Mouse (Mus musculus) hindbrain, embryonic 10.5 days (tissue): ENCODE results near the gene Vmn1r114. TPM values are rescaled to one million over a fixed set of nuclear protein-coding genes. Genes with fewer than 3 reads are reported as not detected.
"Not testable (repeated sequence)": the region's sequence is repeated elsewhere in the genome, so short reads cannot be mapped to it uniquely, and the experiment has no call there.

ENCODE experiments used
- DNase-seq: peaks from one replicate; pipeline ENCODE4 v3.0.0-alpha.2; 2017; ENCODE audit warnings: low spot score
- H3K27ac ChIP-seq: fragments of 300-500 bp; sonication (generic); 2 replicates; pipeline ENCODE4 v1.5.1; 2016; ENCODE audit warnings: mild to moderate bottlenecking, moderate library complexity
- H3K27me3 ChIP-seq: fragments of 300-500 bp; sonication (generic); 2 replicates; pipeline ENCODE4 v1.6.1; 2016; ENCODE audit warnings: mild to moderate bottlenecking; ENCODE audit not compliant: poor library complexity, insufficient read depth, severe bottlenecking
- H3K36me3 ChIP-seq: fragments of 300-500 bp; sonication (generic); 2 replicates; pipeline ENCODE4 v1.6.1; 2016; ENCODE audit warnings: mild to moderate bottlenecking, moderate library complexity
- H3K4me1 ChIP-seq: fragments of 300-500 bp; sonication (generic); replicated peaks from 2 replicates; pipeline ENCODE4 v1.6.1; 2016; ENCODE audit warnings: mild to moderate bottlenecking
- H3K4me3 ChIP-seq: fragments of 300-500 bp; sonication (generic); 2 replicates; pipeline ENCODE4 v1.5.1; 2016; ENCODE audit warnings: mild to moderate bottlenecking, moderate library complexity
- H3K9me3 ChIP-seq: fragments of 300-500 bp; sonication (generic); 2 replicates; pipeline ENCODE4 v1.6.1; 2016; ENCODE audit warnings: mild to moderate bottlenecking, moderate library complexity
- WGBS: fragments of 180-500 bp; shearing (Covaris S2); methylation state at CpG from one replicate; pipeline ENCODE4 v1.1.7; 2016; 5-methylcytosine and 5-hydroxymethylcytosine counted together
- polyA plus RNA-seq: library from polyadenylated mRNA; unstranded; fragments of >200 nt; fragmentation: Nextera tagmentation; extraction: Ambion mirVana; gene quantifications from 2 replicates; pipeline ENCODE4 v1.2.1, GENCODE M21; 2016

The Vmn1r114 gene
- not detected in 2 replicates for polyA plus RNA-seq

GRCm38 (mm10) chr7:20812086-20812485 is at the start of gene Vmn1r114:
Vmn1r114 (minus strand) TSS chr7:20812186.
- not testable (repeated sequence) for H3K27ac ChIP-seq, H3K4me3 ChIP-seq, H3K36me3 ChIP-seq, DNase-seq, H3K4me1 ChIP-seq, H3K27me3 ChIP-seq, H3K9me3 ChIP-seq
- WGBS: no CpG with 5 or more reads among the region's 5 CpGs

GRCm38 (mm10) chr7:20844885-20845284 is 32.9 kb upstream of the Vmn1r114 start, which contains the start of gene Vmn1r115:
Vmn1r115 (minus strand) TSS chr7:20844985.
- not testable (repeated sequence) for H3K9me3 ChIP-seq, H3K36me3 ChIP-seq, H3K4me3 ChIP-seq, H3K27me3 ChIP-seq, H3K4me1 ChIP-seq, DNase-seq, H3K27ac ChIP-seq
- 92% methylated on average over 1 of the region's 3 CpGs for WGBS

GRCm38 (mm10) chr7:20786985-20787384 is 25.0 kb downstream of the Vmn1r114 start, which contains the start of gene Vmn1r113:
Vmn1r113 (plus strand) TSS chr7:20787285.
- not testable (repeated sequence) for H3K36me3 ChIP-seq, H3K4me1 ChIP-seq, H3K27me3 ChIP-seq, DNase-seq, H3K4me3 ChIP-seq, H3K27ac ChIP-seq
- 67% methylated on average over 2 of the region's 2 CpGs for WGBS
- peaks cover 14% of the 10 kb centered on the region; the same call in 1 of the 2 replicates for H3K9me3 ChIP-seq

GRCm38 (mm10) chr7:20770885-20771284 is 41.1 kb downstream of the Vmn1r114 start, which contains the start of gene Vmn1r112:
Vmn1r112 (plus strand) TSS chr7:20771185.
- not testable (repeated sequence) for H3K27ac ChIP-seq, H3K4me1 ChIP-seq, H3K27me3 ChIP-seq, DNase-seq, H3K36me3 ChIP-seq, H3K4me3 ChIP-seq, H3K9me3 ChIP-seq
- no CpG with 5 or more reads among the region's 3 CpGs for WGBS

Other genes with a start within 250 kb of the Vmn1r114 start
- not detected in 2 replicates for gene Gm4141, start 235.9 kb downstream of the Vmn1r114 start, polyA plus RNA-seq
- not detected in 2 replicates for gene Gm4513, start 213.2 kb downstream of the Vmn1r114 start, polyA plus RNA-seq
- gene Vmn1r107, start 143.3 kb downstream of the Vmn1r114 start, polyA plus RNA-seq: not detected in 2 replicates
- not detected in 2 replicates for gene Vmn1r111, start 109.0 kb downstream of the Vmn1r114 start, polyA plus RNA-seq
- not detected in 2 replicates for gene Gm10668, start 81.6 kb downstream of the Vmn1r114 start, polyA plus RNA-seq
- gene Vmn1r112, start 41.0 kb downstream of the Vmn1r114 start, polyA plus RNA-seq: not detected in 2 replicates
- gene Vmn1r113, start 24.9 kb downstream of the Vmn1r114 start, polyA plus RNA-seq: not detected in 2 replicates
- gene Vmn1r115, start 32.8 kb upstream of the Vmn1r114 start, polyA plus RNA-seq: not detected in 2 replicates
- not detected in 2 replicates for gene Vmn1r116, start 60.1 kb upstream of the Vmn1r114 start, polyA plus RNA-seq
- not detected in 2 replicates for gene Vmn1r117, start 71.9 kb upstream of the Vmn1r114 start, polyA plus RNA-seq
- not detected in 2 replicates for gene Vmn1r118, start 100.2 kb upstream of the Vmn1r114 start, polyA plus RNA-seq
- not detected in 2 replicates for gene Vmn1r119, start 200.3 kb upstream of the Vmn1r114 start, polyA plus RNA-seq
- gene Vmn1r120, start 241.6 kb upstream of the Vmn1r114 start, polyA plus RNA-seq: not detected in 2 replicates